Mouse (Mus musculus): ENCODE results near the gene Slc1a5. TPM values are rescaled to one million over a fixed set of nuclear protein-coding genes. Genes with fewer than 3 reads are reported as not detected.

Gene Slc1a5
- 80.3 and 96.1 TPM in 2 replicates for polyA plus RNA-seq (2012; rRNA removed)
- 21.7 and 24.4 TPM in 2 replicates for polyA plus RNA-seq (2014; fragmentation: Nextera tagmentation; extraction: Ambion mirVana)

GRCm38 (mm10) chr7:16780825-16781554 is at the start of gene Slc1a5:
Gene Slc1a5, plus strand, starts transcription at chr7:16781340.
- Histone ChIP-seq H3K9ac (ENCODE audit: low read depth, low read length, severe bottlenecking) (peak within 1 kb of the TSS; percentile 67), H3K27me3 (ENCODE audit: control insufficient read depth, insufficient read depth, low read length) (no peaks in the 10 kb centered on the region), H3K36me3 (ENCODE audit: control insufficient read depth, insufficient read depth, low read length) (no peaks in the 10 kb centered on the region), H3K4me3 (replicated peaks; ENCODE audit: low read length) (peak within 1 kb of the TSS; percentile 63), H3K9me3 (ENCODE audit: control insufficient read depth, low read length) (no peaks in the 10 kb centered on the region), H3K4me1 (ENCODE audit: control insufficient read depth, insufficient read depth, low read length) (peaks cover 24% of the 10 kb centered on the region), H3K27ac (replicated peaks; ENCODE audit: low read depth, low read length) (no peak within 1 kb of the TSS), H3K4me2 (replicated peaks; ENCODE audit: low read depth, low read length, severe bottlenecking) (peak within 1 kb of the TSS; percentile 98)
- 3% methylated on average over 34 of the region's 34 CpGs for WGBS
- ATAC-seq (ENCODE audit: low FRiP score, low read depth) (peak; percentile 86), DNase-seq (ENCODE audit: low spot score) (peak; percentile 90)
- peak; percentile 66; the same call in 1 of the 2 replicates for TF ChIP-seq POLR2A (IDR thresholded peaks at IDR 0.05; ENCODE audit: borderline replicate concordance, extremely low read depth, insufficient read depth, insufficient read length)

- H3K4me2 ChIP-seq (replicated peaks; ENCODE audit: low read depth, low read length, severe bottlenecking) = no peak overlapping the region
- no peak overlapping the region for H3K4me3 ChIP-seq (replicated peaks; ENCODE audit: low read length)
- no peaks in the 10 kb centered on the region for H3K27me3 ChIP-seq (ENCODE audit: control insufficient read depth, insufficient read depth, low read length)
- WGBS = 41% methylated on average over 7 of the region's 7 CpGs
- no peaks in the 10 kb centered on the region for H3K4me1 ChIP-seq (ENCODE audit: control insufficient read depth, insufficient read depth, low read length)
- ATAC-seq (ENCODE audit: low FRiP score, low read depth) = no peak
- TF ChIP-seq POLR2A (IDR thresholded peaks at IDR 0.05; ENCODE audit: borderline replicate concordance, extremely low read depth, insufficient read depth, insufficient read length) = no peak
- no peak for DNase-seq (ENCODE audit: low spot score)
- H3K36me3 ChIP-seq (ENCODE audit: control insufficient read depth, insufficient read depth, low read length) = no peaks in the 10 kb centered on the region
- no peaks in the 10 kb centered on the region for H3K9me3 ChIP-seq (ENCODE audit: control insufficient read depth, low read length)
- no peak overlapping the region for H3K9ac ChIP-seq (ENCODE audit: low read depth, low read length, severe bottlenecking)
- H3K27ac ChIP-seq (replicated peaks; ENCODE audit: low read depth, low read length) = no peak overlapping the region
Observed at GRCm38 (mm10) chr7:16731893-16732422, 49.2 kb upstream of the Slc1a5 start.

- no peak overlapping the region for H3K27ac ChIP-seq (replicated peaks; ENCODE audit: low read depth, low read length)
- H3K9me3 ChIP-seq (ENCODE audit: control insufficient read depth, low read length) = no peaks in the 10 kb centered on the region
- H3K36me3 ChIP-seq (ENCODE audit: control insufficient read depth, insufficient read depth, low read length) = 0 out of 2 replicates have a peak, but pooled peaks cover 1% of the 10 kb centered on the region
- TF ChIP-seq POLR2A (IDR thresholded peaks at IDR 0.05; ENCODE audit: borderline replicate concordance, extremely low read depth, insufficient read depth, insufficient read length) = no peak
- DNase-seq (ENCODE audit: low spot score) (no peak), ATAC-seq (ENCODE audit: low FRiP score, low read depth) (peak; percentile 1; the same call in 1 of the 2 replicates)
- 0 out of 2 replicates have a peak overlapping the region, but pooled peaks have one; percentile 1 for H3K9ac ChIP-seq (ENCODE audit: low read depth, low read length, severe bottlenecking)
- H3K4me1 ChIP-seq (ENCODE audit: control insufficient read depth, insufficient read depth, low read length) = peaks cover 10% of the 10 kb centered on the region; the same call in 1 of the 2 replicates
- H3K27me3 ChIP-seq (ENCODE audit: control insufficient read depth, insufficient read depth, low read length) = no peaks in the 10 kb centered on the region
- peak overlapping the region; percentile 49 for H3K4me2 ChIP-seq (replicated peaks; ENCODE audit: low read depth, low read length, severe bottlenecking)
- H3K4me3 ChIP-seq (replicated peaks; ENCODE audit: low read length) = peak overlapping the region; percentile 89
- 46% methylated on average over 10 of the region's 10 CpGs for WGBS
Observed at GRCm38 (mm10) chr7:16737606-16738072, 43.5 kb upstream of the Slc1a5 start.

GRCm38 (mm10) chr7:16738073-16738696 is 43.0 kb upstream of the Slc1a5 start, which contains the start of gene Ap2s1:
Gene Ap2s1, plus strand, starts transcription at chr7:16738410.
- peak; percentile 97 for ATAC-seq (ENCODE audit: low FRiP score, low read depth)

GRCm38 (mm10) chr7:16739056-16739604 is 42.0 kb upstream of the Slc1a5 start:
- Histone ChIP-seq H3K27me3 (ENCODE audit: control insufficient read depth, insufficient read depth, low read length) (no peaks in the 10 kb centered on the region), H3K4me1 (ENCODE audit: control insufficient read depth, insufficient read depth, low read length) (peaks cover 10% of the 10 kb centered on the region; the same call in 1 of the 2 replicates), H3K4me3 (replicated peaks; ENCODE audit: low read length) (peak overlapping the region; percentile 89), H3K9ac (ENCODE audit: low read depth, low read length, severe bottlenecking) (peak overlapping the region; percentile 85), H3K4me2 (replicated peaks; ENCODE audit: low read depth, low read length, severe bottlenecking) (peak overlapping the region; percentile 90), H3K27ac (replicated peaks; ENCODE audit: low read depth, low read length) (no peak overlapping the region), H3K9me3 (ENCODE audit: control insufficient read depth, low read length) (no peaks in the 10 kb centered on the region), H3K36me3 (ENCODE audit: control insufficient read depth, insufficient read depth, low read length) (peaks cover 16% of the 10 kb centered on the region)
- TF ChIP-seq POLR2A (IDR thresholded peaks at IDR 0.05; ENCODE audit: borderline replicate concordance, extremely low read depth, insufficient read depth, insufficient read length) = no peak
- WGBS = 54% methylated on average over 10 of the region's 10 CpGs
- no peak for DNase-seq (ENCODE audit: low spot score)
- ATAC-seq (ENCODE audit: low FRiP score, low read depth) = no peak

More at GRCm38 (mm10) chr7:16738073-16738696, 43.0 kb upstream of the Slc1a5 start, which contains the start of gene Ap2s1:
- Histone ChIP-seq H3K27me3 (ENCODE audit: control insufficient read depth, insufficient read depth, low read length) (no peaks in the 10 kb centered on the region), H3K9ac (ENCODE audit: low read depth, low read length, severe bottlenecking) (peak within 1 kb of the TSS; percentile 85), H3K4me1 (ENCODE audit: control insufficient read depth, insufficient read depth, low read length) (peaks cover 10% of the 10 kb centered on the region; the same call in 1 of the 2 replicates), H3K27ac (replicated peaks; ENCODE audit: low read depth, low read length) (no peak within 1 kb of the TSS), H3K9me3 (ENCODE audit: control insufficient read depth, low read length) (no peaks in the 10 kb centered on the region), H3K4me3 (replicated peaks; ENCODE audit: low read length) (peak within 1 kb of the TSS; percentile 89), H3K4me2 (replicated peaks; ENCODE audit: low read depth, low read length, severe bottlenecking) (peak within 1 kb of the TSS; percentile 90), H3K36me3 (ENCODE audit: control insufficient read depth, insufficient read depth, low read length) (peaks cover 7% of the 10 kb centered on the region)
- under 1% methylated on average over 34 of the region's 34 CpGs for WGBS
- TF ChIP-seq POLR2A (IDR thresholded peaks at IDR 0.05; ENCODE audit: borderline replicate concordance, extremely low read depth, insufficient read depth, insufficient read length) = 0 out of 2 replicates have a peak, but pooled peaks have one; percentile 16
- DNase-seq (ENCODE audit: low spot score) = peak; percentile 99

Data from limb, embryonic 14.5 days (tissue).